Mouse (Mus musculus) fibroblast of lung, adult 2 months (primary cell): ENCODE measurements around the gene Caln1.
"Not testable (repeated sequence)": the region's sequence is repeated elsewhere in the genome, so short reads cannot be mapped to it uniquely, and the experiment has no call there.

ENCODE experiments used
- DNase-seq: peaks from one replicate; pipeline ENCODE4 v3.0.0-alpha.2; 2011; ENCODE audit warnings: low read depth

Caln1 gene

DNA sequence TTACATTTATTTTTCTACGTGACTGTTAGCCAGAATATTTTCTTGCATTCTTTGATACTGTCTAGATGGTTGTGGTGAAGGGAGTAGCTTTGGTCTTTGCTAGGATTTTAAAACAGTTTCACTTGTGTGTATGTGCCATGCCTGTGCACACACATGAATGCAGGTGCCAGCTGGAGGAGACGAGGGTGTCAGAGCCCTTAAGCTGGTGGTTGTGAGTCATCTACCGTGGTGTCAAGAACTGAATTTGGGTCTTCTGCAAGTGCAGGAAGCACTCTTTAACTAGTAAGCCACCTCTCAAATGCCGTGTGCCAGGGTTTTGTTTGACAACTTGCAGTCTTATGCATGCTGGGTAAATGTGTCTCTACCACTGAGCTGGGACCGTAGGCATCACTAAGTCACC is 178.2 kb downstream of the Caln1 start:
- DNase-seq, result no peak

DNA sequence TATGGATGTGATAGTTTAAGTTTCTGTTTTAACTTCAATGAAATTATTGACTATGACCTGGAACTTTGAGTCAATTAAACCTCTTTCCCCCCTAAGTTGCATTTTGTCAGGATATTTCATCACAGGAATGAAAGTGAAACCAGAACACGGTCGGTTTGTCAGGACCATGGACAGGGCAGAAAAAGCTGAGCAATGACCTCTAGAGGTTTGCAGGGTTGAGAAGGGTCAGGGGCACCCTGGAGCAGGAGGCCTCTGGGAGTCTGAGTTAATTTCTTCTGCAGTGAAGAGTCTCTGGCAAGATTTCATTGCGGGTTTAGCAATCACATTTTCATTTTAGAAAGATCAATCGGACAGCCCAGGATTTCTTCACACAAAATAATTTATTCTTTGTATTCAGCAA is 184.7 kb downstream of the Caln1 start:
- no peak for DNase-seq

DNA sequence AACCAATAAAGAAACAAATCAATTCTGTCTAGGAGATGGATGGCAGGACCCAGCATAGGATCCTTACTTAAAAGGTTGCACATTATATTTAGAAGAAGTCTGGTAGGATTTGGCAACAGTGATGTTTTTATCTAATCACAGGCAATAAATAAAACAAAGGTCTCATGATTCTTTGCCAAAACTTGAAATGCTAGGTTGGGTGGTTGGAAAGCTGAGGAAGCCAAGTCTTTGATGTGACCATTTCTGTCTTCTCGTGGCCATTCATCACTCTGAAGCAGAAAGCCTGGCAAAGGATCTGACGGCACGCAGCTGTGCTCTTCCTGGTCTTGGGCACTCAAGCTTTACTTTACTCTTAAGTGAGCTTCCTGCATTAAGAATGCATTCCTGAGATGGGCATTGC is 193.9 kb downstream of the Caln1 start:
- DNase-seq, result no peak

DNA sequence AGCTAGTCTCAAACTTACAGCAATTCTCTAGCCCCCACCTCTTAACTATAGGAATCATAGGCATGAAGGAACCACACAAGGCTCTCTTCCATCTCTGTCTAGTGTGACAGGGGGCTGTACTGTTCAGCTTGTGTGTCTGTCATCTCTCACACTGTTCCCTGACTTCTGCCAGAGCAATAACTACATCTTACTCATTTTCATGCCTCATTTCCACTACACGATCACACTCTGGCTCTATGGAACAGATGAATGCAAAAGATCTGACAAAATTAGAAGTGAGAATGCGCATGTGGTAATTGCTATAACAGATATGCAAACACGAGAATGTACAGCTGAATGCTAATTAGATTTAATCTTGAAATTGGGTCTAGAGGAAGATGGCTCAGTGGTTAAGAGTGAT is 196.7 kb downstream of the Caln1 start:
- no peak for DNase-seq

DNA sequence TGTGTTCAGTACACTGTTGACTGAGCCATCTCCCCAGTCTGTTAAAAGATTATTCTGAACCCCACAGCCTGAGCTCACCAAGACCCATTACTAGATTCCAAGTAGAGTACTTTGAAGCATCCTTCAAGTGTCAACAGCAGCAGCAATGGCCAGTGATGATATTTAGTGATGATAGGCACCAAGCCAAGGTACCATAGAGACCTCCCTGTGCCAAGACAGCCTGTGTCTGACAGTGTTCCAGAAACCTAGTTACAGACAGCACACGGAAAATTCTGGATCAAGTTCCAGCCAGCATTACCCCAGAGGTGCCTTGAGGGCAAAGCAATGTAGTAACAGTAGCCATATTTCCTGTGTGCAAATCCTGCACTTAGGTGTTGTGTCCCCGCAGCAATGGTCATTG is 208.3 kb downstream of the Caln1 start:
- DNase-seq, result no peak

DNA sequence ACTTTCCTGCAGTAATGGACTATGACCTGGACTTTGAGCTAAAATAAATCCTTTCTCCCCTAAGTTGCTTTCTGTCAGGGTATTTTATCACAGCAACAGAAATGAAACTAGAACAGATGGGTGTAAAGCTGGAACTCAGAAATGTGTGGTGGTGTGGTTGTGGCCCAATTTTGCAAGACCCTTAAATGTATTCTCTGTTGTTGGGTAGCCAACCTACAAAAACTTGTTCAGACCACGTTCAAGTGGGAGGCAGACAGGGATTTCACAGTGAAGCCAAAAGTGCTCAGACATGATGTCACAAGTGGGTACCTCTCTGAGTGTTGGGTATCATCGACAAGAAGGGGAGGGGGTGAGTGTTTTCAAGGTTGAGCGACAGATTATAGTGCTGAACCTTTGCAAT is 214.8 kb downstream of the Caln1 start:
- DNase-seq, result no peak

DNA sequence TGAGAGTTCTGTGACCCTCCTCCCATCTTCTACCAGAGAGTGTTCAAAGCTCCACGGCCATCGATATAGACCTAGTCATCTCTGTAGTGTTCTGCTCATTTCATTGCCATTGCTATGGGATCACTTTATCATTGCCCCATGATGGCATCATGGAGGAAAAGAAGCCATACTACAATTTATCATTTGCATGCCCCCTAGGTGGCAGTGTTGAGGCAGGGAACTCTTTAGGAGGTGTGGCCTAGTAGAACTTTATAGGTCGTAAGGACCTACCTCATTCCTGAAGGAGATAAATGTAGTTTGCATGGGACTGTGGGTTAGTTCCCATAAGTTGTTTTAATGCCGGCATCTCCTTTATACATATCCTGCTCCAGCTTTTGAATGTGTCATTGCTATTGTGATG is 217.0 kb downstream of the Caln1 start:
- DNase-seq, result no peak

DNA sequence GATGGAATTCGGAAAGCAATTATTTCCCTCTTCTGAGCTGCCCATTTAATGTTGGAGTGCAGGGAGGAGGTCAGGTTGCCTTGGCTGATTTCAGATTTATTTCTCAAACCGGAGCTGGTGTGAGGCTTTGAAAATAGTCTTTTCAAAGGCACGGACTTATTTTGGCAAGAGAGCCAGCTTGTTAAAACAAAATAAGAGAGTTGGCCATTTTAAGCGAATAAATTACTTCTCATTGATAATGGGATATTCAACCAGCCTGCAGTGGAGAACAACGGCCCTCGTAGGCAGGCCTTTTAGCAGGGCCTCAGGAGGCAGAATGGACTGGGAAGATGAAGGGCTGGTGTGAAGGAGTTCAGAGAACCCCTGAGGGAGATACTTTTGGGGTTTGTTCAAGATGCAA is 227.3 kb downstream of the Caln1 start:
- no peak for DNase-seq

DNA sequence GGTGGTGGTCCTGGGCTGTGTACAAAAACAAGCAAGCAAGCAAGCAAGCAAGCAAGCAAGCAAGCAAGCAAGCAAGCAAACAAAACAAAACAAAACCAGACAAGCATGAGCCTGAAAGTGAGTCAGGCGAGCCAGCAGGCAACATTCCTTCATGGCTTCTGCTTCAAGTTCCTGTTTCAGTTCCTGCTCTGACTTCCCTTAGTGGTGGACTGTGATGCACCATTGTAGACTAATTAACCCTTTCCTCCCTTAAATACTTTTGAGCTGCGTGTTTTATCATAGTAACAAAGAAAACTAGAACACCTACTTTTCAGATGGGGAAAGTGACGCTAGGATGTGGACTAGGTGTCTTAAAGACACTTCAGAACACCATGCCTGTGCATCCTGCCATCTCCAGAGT is 244.4 kb downstream of the Caln1 start:
- no peak for DNase-seq

DNA sequence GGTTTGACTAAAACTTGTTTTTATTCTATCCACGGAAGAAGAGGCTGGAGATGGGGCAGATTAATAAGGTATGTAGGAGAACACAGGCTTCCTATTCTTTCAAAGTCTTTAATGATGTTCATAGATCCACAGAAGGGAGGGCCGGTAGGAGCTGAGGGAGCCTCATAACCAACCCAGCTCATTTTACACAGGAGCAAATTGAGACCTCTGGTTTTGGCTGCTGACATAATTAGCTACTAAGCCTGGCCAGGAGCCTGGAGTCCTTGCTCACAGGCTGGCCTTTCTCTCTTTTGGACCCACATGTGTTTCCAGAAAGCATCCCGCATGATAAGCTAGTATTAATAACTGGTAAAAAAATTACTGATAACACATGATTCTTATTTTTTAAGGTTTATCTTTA is 245.0 kb downstream of the Caln1 start:
- DNase-seq, result no peak

DNA sequence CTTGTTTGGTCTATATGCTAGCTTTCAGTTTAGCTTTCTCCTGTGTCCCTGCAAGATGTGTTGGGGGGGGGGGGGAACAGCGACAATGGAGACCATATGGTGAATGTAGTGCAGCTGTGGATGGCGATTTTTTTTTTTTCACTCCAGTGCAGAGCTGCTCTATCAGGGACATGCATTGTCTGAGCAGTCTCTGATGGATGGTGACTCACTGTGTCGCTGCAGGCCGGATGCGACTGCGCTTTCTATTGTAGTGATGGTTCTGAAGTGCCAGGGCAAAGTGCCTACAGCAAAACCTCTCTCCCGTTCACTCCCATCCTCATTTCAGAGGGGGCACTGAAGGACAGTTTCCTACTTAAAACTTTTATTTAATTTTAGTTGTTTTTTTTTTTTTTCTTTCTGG is 250.8 kb downstream of the Caln1 start:
- no peak for DNase-seq

DNA sequence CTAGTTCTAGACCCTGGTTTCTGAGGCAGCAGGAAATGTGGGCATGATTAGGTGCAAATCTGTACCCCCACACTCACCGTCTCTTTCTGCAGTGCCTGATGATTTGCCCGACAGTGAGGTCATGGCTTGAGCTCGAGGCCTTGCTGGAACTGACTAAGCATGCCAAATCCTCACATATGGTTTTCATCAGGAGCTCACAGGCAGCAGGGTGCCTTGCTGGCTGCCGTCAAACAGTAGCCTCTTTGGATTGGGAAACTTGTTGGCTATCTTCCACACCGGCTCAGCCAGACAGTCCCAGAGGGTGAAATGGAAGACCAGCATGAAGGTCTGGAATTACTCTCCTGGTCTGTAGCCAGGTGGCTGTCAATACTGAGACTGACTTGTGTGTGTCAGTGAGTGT is 254.0 kb downstream of the Caln1 start:
- DNase-seq, result peak; percentile 90

DNA sequence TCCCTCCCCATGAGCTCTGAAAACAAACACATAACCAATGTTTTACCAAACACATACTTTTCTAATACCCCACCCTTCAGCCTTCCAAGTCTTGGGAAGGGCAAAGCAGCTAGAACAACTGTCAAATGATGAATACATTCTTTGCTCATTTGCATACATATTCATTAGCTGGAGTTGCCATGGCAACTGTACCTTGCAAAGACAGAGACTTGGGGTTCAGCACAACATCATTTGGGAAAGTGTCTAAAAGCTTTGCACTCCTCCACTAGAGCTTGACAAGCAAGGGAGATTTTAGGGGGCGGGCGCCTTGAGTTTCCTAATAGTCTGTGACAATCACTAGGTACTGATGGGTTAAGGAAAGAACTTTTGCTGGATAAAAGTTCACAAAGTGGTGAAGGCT is 258.5 kb downstream of the Caln1 start:
- no peak for DNase-seq

DNA sequence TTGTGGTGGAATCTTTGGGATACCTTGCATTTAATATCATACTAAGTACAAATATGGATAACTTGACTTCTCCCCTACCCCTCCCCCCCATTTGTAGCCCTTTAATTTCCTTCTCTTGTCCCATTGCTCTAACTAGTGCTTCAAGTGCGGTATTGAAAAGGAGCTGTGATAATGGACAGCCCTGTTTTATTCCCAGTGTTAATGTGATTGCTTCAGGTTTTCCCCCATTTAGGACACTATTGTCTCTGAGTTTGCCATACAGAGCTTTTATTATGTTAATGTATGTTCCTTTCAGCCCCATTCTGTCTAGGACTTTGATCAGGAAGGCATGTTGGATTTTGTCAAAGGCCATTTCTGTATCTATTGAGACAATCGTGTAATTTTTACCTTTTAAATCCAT is 266.1 kb downstream of the Caln1 start:
- DNase-seq, result no peak

DNA sequence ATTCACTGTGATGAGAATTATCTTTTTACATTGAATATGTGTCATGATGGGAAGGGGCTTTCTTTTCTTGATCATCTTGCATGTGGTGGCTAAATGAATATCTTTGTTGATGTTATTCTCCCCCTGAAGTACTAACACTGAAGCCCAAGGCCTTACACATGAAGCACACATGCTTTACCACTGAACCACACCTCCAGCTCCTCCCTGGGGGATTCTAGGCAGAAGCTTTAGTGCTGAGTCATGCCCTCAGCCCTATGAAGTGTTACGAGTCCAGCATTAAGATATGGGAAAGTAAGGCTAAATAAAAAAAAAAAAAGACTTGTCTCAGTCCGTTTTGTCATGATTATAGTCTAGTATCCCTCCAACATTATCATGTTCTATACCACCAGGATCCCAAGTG is 272.6 kb downstream of the Caln1 start:
- no peak for DNase-seq

DNA sequence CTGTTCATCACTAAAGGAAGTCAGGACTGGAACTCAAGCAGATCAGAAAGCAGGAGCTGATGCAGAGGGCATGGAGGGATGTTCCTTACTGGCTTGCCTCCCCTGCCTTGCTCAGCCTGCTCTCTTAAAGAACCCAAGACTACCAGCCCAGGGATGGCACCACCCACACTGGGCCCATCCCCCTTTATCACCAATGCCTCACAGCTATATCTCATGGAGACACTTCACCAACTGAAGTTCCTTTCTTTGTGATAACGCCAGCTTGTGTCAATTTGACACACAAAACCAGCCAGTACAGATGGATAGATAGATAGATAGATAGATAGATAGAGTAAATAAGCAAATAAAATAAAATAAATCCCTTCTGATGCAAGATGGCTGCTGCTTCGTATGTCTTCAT is 276.9 kb downstream of the Caln1 start:
- not testable (repeated sequence) for DNase-seq

DNA sequence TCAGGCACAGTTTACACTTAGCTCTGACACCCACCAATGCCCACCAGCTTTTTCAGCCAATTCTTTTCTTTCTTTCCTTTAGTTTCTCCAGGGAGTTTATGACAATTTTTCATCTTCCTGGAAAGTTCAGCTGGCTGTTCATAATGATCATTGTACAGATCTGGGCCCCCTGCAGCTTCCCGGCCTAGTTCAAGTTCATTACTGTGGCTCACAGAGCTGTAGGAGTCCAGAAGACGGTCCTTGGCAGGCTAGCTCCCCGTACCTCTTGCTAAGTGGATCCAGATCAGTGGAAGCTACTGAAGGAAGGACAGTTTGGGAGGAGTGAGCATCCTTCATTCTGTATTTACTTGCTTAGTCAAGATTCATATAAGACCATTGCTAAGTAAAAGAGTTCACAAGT is 288.9 kb downstream of the Caln1 start:
- DNase-seq, result no peak

DNA sequence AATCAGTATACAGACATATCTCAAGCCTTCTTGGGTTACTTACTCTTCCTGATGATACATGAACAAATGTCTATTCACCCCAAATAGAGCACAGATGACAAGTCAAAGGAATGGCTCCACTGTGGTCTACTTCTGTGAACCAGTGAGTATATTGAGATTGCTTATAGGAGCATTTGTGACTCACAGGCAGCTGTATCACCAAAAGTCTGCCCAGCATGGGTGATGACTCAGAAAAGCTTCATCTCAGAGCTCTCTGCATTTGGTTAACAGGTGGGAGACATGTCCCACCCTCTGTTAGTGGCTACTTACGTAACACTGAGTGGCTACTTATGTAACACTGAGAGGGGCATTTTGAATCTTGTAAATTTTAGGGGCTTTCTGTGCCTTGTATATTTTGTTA is 296.8 kb downstream of the Caln1 start:
- no peak for DNase-seq

DNA sequence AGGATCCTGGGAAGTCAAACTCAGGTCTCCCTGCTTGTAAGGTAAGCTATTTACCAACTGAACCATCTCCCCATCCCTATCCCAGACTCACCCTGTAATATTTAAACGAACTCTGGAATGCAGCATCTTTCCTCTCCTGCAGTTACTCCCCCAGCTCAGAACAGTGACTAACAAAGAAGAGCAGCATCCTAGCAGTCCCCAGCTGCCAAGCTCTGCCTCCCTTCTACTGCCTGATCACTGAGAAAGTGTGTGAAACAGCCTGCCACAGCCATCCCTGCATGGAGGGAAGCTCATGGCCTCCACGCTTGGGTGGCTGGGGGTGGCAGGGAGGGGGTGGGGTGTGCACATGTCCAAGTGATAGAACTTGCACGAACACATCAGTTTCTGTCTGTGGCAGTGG is 303.3 kb downstream of the Caln1 start:
- no peak for DNase-seq

DNA sequence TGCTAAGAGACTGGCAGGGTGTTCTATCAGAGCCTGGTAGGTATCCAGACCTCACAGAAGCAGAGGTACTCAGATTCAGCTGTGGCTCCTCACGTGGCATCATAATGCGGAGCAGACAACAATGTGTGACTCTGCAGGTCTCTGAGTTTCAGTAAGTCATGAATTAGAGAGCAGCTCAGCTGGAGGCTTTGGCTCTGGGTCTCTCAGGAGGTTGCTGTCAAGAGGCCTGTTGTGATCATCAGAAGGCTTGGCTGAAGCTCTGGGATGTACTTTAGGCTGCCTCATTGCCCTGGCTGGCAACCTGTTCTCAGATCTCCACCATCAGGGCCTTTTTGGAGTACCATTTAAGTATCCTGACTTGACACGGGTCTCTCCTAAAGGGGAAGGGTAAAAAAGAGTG is 303.8 kb downstream of the Caln1 start:
- DNase-seq, result no peak

DNA sequence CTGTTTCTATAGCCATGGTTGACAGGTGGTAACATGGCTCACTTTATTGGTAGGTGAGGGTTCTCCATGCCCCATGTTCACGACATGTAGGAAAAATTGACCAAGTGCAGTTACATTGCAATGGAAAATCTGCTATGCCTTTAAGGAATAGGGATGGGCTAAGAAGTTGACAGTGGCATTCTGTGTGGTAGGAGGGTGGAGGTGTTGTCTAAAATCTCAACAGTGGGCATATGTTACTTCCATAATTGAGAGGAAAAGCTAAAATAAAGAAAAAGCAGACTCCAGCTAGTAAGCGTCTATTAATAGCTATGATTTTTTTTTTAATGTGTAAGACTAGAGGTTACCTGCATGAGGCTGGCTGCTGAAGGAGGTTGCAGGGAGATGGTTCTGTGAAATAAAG is 308.6 kb downstream of the Caln1 start:
- no peak for DNase-seq

DNA sequence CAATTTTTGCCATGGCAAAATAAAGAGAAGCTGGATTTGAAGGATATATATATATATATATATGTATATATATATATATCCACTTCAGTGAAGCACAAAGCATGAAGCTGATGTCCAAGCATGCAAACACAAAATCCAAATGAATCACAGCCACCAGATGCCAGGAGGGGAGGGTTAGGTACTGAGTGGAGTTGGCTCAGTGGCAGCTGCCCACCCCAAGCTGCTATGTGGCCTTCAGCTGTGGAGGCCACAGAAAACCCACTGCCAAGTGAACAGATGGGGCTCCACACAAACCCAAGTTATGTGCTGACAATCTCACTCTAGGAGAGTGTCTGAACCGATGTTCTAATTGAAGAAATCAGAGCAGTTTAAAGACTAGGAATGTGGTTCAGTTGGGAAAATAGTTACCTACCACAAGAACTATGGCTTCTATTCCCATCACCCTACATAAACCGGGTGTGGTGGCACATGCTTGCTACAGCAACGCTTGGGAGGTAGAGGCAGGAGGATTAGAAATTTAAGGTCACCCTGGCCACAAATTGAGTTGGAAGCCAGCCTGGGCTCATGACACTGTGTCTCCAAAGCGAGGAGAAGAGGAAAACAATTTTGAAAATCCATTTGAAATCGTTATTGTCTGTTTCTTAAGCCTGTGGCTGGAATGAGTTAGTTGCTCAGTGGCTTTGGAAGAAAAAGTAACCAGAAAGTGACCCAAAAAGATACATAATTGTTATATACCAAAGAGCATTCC is 316.8 kb downstream of the Caln1 start:
- DNase-seq, result no peak

DNA sequence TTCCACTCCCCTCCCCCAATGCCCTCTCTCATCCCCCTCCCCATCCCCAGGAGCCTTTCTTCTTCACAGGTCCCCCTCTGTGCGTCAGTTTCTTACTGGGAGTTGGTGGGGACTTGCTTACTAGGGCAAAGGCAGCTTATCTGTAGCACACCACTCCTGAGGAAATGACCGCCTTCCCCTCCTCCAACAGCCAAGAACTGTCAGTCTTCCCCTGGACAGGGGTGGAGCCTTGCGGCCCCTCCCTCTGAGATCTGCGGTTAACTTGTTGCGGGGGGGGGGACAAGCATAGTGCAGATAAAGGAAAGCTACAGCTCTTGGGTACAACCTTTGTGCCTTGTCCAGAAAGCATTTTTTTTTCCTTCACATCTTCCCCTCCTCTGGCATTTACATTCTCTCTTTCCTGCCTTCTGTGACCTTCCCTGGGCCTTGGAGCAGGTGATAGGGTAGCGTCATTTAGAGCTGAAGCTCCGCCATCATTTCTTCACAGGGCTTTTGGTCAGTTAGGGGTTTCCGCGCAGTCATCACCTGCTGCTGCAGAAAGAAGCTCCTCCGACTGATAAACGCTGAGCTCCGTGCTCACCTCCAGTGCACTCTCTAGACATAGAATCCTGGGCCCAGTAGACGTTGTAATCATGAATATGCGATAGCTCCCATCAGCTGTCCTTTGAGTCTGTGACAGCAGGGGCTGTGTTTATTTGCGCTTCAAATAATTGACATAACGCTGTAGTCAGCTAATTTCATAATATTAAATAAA is 319.3 kb downstream of the Caln1 start:
- DNase-seq, result no peak

DNA sequence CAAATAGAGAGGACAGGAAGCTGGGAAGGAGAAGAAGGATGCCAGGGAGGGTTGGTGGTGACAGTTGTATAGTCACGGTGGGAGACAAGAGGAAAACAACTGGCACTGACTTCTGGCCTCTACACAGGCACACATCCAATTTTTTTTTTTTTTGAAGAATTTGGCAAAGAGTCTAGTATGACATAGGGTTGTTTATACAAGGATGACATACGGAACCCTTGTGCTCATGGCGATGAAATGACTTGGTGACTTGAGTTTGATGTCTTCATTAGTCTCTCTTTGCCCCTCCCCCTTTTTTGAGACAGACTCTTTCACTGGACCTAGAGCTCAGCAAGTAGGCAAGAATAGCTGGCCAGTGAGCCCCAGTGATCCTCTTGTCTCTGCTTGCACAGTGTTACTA is 322.1 kb downstream of the Caln1 start:
- no peak for DNase-seq
